Mouse (Mus musculus) ES-Bruce4 (cell line): ENCODE results near the gene Ltc4s. TPM values are rescaled to one million over a fixed set of nuclear protein-coding genes. Genes with fewer than 3 reads are reported as not detected.

ENCODE experiments used
- H3K27ac ChIP-seq: 2 replicates; pipeline ENCODE4 v1.5.1; 2012; ENCODE audit warnings: low read length, inconsistent platforms; ENCODE audit not compliant: insufficient read depth
- H3K27me3 ChIP-seq: 2 replicates; pipeline ENCODE4 v1.6.1; 2012; ENCODE audit warnings: mild to moderate bottlenecking, low read length, inconsistent platforms; ENCODE audit not compliant: control insufficient read depth, poor library complexity, insufficient read depth, severe bottlenecking
- H3K36me3 ChIP-seq: 2 replicates; pipeline ENCODE4 v1.6.1; 2012; ENCODE audit warnings: inconsistent platforms, mild to moderate bottlenecking, low read length, moderate library complexity; ENCODE audit not compliant: control insufficient read depth, poor library complexity, insufficient read depth, severe bottlenecking
- H3K4me1 ChIP-seq: one replicate; pipeline ENCODE4 v1.8.1; 2011; ENCODE audit warnings: low read length; ENCODE audit not compliant: control insufficient read depth, insufficient read depth
- H3K4me3 ChIP-seq: 2 replicates; pipeline ENCODE4 v1.5.1; 2011; ENCODE audit warnings: low read depth, mild to moderate bottlenecking, low read length
- H3K9ac ChIP-seq: 2 replicates; pipeline ENCODE4 v1.6.1; 2012; ENCODE audit warnings: low read depth, mild to moderate bottlenecking, inconsistent platforms; ENCODE audit not compliant: poor library complexity, severe bottlenecking
- H3K9me3 ChIP-seq: replicated peaks from 2 replicates; pipeline ENCODE4 v1.6.1; 2012; ENCODE audit warnings: mild to moderate bottlenecking, low read length, inconsistent platforms; ENCODE audit not compliant: control insufficient read depth, poor library complexity, insufficient read depth, severe bottlenecking
- CTCF ChIP-seq: IDR thresholded peaks from one replicate; pipeline ENCODE4 v1.8.1; 2011; ENCODE audit warnings: low read depth, low read length
- EP300 ChIP-seq: IDR thresholded peaks from 2 replicates; pipeline ENCODE4 v1.6.1; 2011; ENCODE audit warnings: low read depth, low read length; ENCODE audit not compliant: insufficient read depth
- POLR2A ChIP-seq: IDR thresholded peaks from one replicate; pipeline ENCODE4 v1.8.1; 2011; ENCODE audit warnings: low read length; ENCODE audit not compliant: insufficient read depth
- polyA plus RNA-seq: library from polyadenylated mRNA; stranded (reverse); fragments of >200 nt; gene quantifications from 2 replicates; pipeline ENCODE4 v1.2.4, GENCODE M21; 2011; ENCODE audit warnings: low read depth; ENCODE audit not compliant: missing spikeins, insufficient read depth, insufficient read length

Gene Ltc4s
- polyA plus RNA-seq, 1 experiment = 2.7 TPM

GRCm38 (mm10) chr11:50224671-50225530, 13.5 kb downstream of the Ltc4s start:
- no peaks in the 10 kb centered on the region for H3K36me3 ChIP-seq
- H3K27me3 ChIP-seq = no peaks in the 10 kb centered on the region

GRCm38 (mm10) chr11:50223783-50224662, 14.4 kb downstream of the Ltc4s start:
- H3K9ac ChIP-seq = peak overlapping the region; percentile 85
- no peak overlapping the region for H3K27ac ChIP-seq
- peaks cover 5% of the 10 kb centered on the region for H3K4me1 ChIP-seq

More at GRCm38 (mm10) chr11:50224671-50225530, 13.5 kb downstream of the Ltc4s start:
- H3K4me1 ChIP-seq = peaks cover 6% of the 10 kb centered on the region
- H3K9ac ChIP-seq = peak overlapping the region; percentile 85
- peak overlapping the region; percentile 84 for H3K4me3 ChIP-seq
- no peaks in the 10 kb centered on the region for H3K9me3 ChIP-seq
- H3K27ac ChIP-seq = no peak overlapping the region
- TF ChIP-seq EP300 = no peak

GRCm38 (mm10) chr11:50222559-50223276, 15.7 kb downstream of the Ltc4s start:
- H3K4me1 ChIP-seq = peaks cover 2% of the 10 kb centered on the region
- no peaks in the 10 kb centered on the region for H3K36me3 ChIP-seq
- H3K27me3 ChIP-seq = no peaks in the 10 kb centered on the region
- TF ChIP-seq CTCF (no peak), POLR2A (no peak), EP300 (no peak)
- H3K9me3 ChIP-seq = no peaks in the 10 kb centered on the region
- no peak overlapping the region for H3K4me3 ChIP-seq
- H3K9ac ChIP-seq = no peak overlapping the region
- no peak overlapping the region for H3K27ac ChIP-seq

More at GRCm38 (mm10) chr11:50223783-50224662, 14.4 kb downstream of the Ltc4s start:
- Histone ChIP-seq H3K36me3 (no peaks in the 10 kb centered on the region), H3K27me3 (no peaks in the 10 kb centered on the region), H3K9me3 (no peaks in the 10 kb centered on the region), H3K4me3 (peak overlapping the region; percentile 84)
- no peak for TF ChIP-seq EP300

- Histone ChIP-seq H3K9me3 (no peaks in the 10 kb centered on the region), H3K27ac (0 out of 2 replicates have a peak overlapping the region, but pooled peaks have one; percentile 4), H3K9ac (no peak overlapping the region), H3K27me3 (no peaks in the 10 kb centered on the region), H3K36me3 (no peaks in the 10 kb centered on the region), H3K4me3 (no peak overlapping the region), H3K4me1 (peaks cover 5% of the 10 kb centered on the region)
- TF ChIP-seq CTCF = no peak
- no peak for TF ChIP-seq POLR2A
- TF ChIP-seq EP300 = no peak
These were observed 18.6 kb downstream of the Ltc4s start for GRCm38 (mm10) chr11:50219833-50220232.

- Histone ChIP-seq H3K9ac (peak overlapping the region; percentile 46; the same call in 1 of the 2 replicates), H3K4me3 (no peak overlapping the region), H3K27me3 (no peaks in the 10 kb centered on the region), H3K27ac (peak overlapping the region; percentile 80), H3K9me3 (no peaks in the 10 kb centered on the region), H3K4me1 (peaks cover 5% of the 10 kb centered on the region), H3K36me3 (no peaks in the 10 kb centered on the region)
- TF ChIP-seq EP300 (peak; percentile 86), POLR2A (no peak)
These were observed 20.6 kb downstream of the Ltc4s start for GRCm38 (mm10) chr11:50217811-50218210.
